Mouse (Mus musculus) midbrain, embryonic 13.5 days (tissue): ENCODE data around the gene Prim1. TPM values are rescaled to one million over a fixed set of nuclear protein-coding genes. Genes with fewer than 3 reads are reported as not detected.
"Not testable (repeated sequence)": the region's sequence is repeated elsewhere in the genome, so short reads cannot be mapped to it uniquely, and the experiment has no call there.

Experiments
- ATAC-seq: fragments of 200-750 bp; cut with Nextera tagmentation; 2 replicates; pipeline ENCODE4 v1.8.0; 2017; ENCODE audit warnings: mild to moderate bottlenecking, moderate TSS enrichment, moderate library complexity
- H3K27ac ChIP-seq: fragments of 300-500 bp; sonication (generic); 2 replicates; pipeline ENCODE4 v1.5.1; 2015; ENCODE audit warnings: inconsistent platforms, mild to moderate bottlenecking, moderate library complexity
- H3K27me3 ChIP-seq: fragments of 300-500 bp; sonication (generic); 2 replicates; pipeline ENCODE4 v1.6.1; 2015; ENCODE audit warnings: mild to moderate bottlenecking, inconsistent platforms
- H3K36me3 ChIP-seq: fragments of 300-500 bp; sonication (generic); 2 replicates; pipeline ENCODE4 v1.6.1; 2015; ENCODE audit warnings: mild to moderate bottlenecking, inconsistent platforms
- H3K4me1 ChIP-seq: fragments of 300-500 bp; sonication (generic); replicated peaks from 2 replicates; pipeline ENCODE4 v1.6.1; 2015; ENCODE audit warnings: inconsistent platforms
- H3K4me2 ChIP-seq: fragments of 300-500 bp; sonication (generic); replicated peaks from 2 replicates; pipeline ENCODE4 v1.6.1; 2015; ENCODE audit warnings: moderate library complexity, mild to moderate bottlenecking, inconsistent platforms
- H3K4me3 ChIP-seq: fragments of 300-500 bp; sonication (generic); replicated peaks from 2 replicates; pipeline ENCODE4 v1.5.1; 2015; ENCODE audit warnings: mild to moderate bottlenecking, inconsistent platforms
- H3K9ac ChIP-seq: fragments of 300-500 bp; sonication (generic); replicated peaks from 2 replicates; pipeline ENCODE4 v1.6.1; 2015; ENCODE audit warnings: mild to moderate bottlenecking, inconsistent platforms
- H3K9me3 ChIP-seq: fragments of 300-500 bp; sonication (generic); 2 replicates; pipeline ENCODE4 v1.6.1; 2016; ENCODE audit warnings: mild to moderate bottlenecking, inconsistent platforms
- WGBS: fragments of 180-500 bp; shearing (Covaris S2); methylation state at CpG from one replicate; pipeline ENCODE4 v1.1.7; 2015; 5-methylcytosine and 5-hydroxymethylcytosine counted together
- polyA plus RNA-seq: library from polyadenylated mRNA; unstranded; fragments of >200 nt; fragmentation: Nextera tagmentation; extraction: Ambion mirVana; gene quantifications from 2 replicates; pipeline ENCODE4 v1.2.1, GENCODE M21; 2015

Gene Prim1
- polyA plus RNA-seq, 1 experiment from 2014 or later, result 44.8 TPM

DNA sequence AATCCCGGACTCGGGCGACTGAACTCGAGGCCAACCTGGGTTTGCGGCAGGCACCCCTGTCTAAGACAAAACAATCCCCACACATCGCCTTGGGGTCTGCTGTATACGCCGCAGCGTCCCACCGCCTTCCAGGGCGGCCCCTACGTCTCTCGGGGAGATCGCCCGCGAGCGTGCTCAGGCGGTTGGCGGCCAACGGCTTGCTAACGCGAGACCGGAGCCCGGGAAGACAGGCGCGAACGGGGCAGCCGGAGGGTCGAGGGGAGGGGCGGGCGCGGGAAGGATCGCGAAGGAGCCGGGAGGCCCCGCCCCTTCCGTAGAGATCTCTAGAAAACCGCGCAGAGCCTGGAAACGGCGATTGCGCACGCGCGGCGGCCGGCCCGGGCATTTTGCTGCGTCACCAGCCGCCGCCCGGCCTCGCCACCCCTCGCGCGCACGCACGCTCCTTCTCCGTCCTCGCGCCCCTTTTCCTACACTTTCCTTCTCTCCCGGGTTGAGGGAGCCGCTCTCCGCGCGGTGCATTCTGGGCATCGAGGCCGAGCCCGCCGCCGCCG, 43.7 kb downstream of the Prim1 start, which contains the start of gene Ptges3:
Gene Ptges3, plus strand, starts transcription at position 354 of the 551 bp plus-strand sequence.
- peak within 1 kb of the TSS; percentile 88 for H3K4me2 ChIP-seq
- no peaks in the 10 kb centered on the region for H3K9me3 ChIP-seq
- H3K4me3 ChIP-seq, result peak within 1 kb of the TSS; percentile 91
- no peaks in the 10 kb centered on the region for H3K27me3 ChIP-seq
- H3K9ac ChIP-seq, result peak within 1 kb of the TSS; percentile 93
- peaks cover 35% of the 10 kb centered on the region for H3K4me1 ChIP-seq
- peaks cover under 1% of the 10 kb centered on the region; the same call in 1 of the 2 replicates for H3K36me3 ChIP-seq
- peak; percentile 93 for ATAC-seq
- under 1% methylated on average over 63 of the region's 72 CpGs for WGBS
- H3K27ac ChIP-seq, result peak within 1 kb of the TSS; percentile 99

- Histone ChIP-seq H3K27me3 (no peaks in the 10 kb centered on the region), H3K27ac (peak overlapping the region; percentile 99), H3K4me3 (peak overlapping the region; percentile 91), H3K4me1 (peaks cover 35% of the 10 kb centered on the region), H3K4me2 (peak overlapping the region; percentile 88), H3K9ac (peak overlapping the region; percentile 93), H3K9me3 (no peaks in the 10 kb centered on the region), H3K36me3 (peaks cover 6% of the 10 kb centered on the region)
- ATAC-seq, result peak; percentile 41
- under 1% methylated on average over 59 of the region's 62 CpGs for WGBS
Observed at GRCm38 (mm10) chr10:128059207-128059981, 44.4 kb downstream of the Prim1 start.

GRCm38 (mm10) chr10:128061109-128061508, 46.1 kb downstream of the Prim1 start:
- peaks cover 8% of the 10 kb centered on the region for H3K36me3 ChIP-seq
- no peaks in the 10 kb centered on the region for H3K27me3 ChIP-seq
- H3K4me2 ChIP-seq, result peak overlapping the region; percentile 88
- WGBS, result 85% methylated on average over 5 of the region's 5 CpGs
- H3K9ac ChIP-seq, result peak overlapping the region; percentile 93; the same call in 1 of the 2 replicates
- no peaks in the 10 kb centered on the region for H3K9me3 ChIP-seq
- peak overlapping the region; percentile 91 for H3K4me3 ChIP-seq
- ATAC-seq, result no peak
- H3K27ac ChIP-seq, result no peak overlapping the region
- H3K4me1 ChIP-seq, result peaks cover 35% of the 10 kb centered on the region

GRCm38 (mm10) chr10:128062221-128062989, 47.4 kb downstream of the Prim1 start:
- Histone ChIP-seq H3K36me3 (peaks cover 8% of the 10 kb centered on the region), H3K27me3 (no peaks in the 10 kb centered on the region), H3K9ac (no peak overlapping the region), H3K9me3 (no peaks in the 10 kb centered on the region), H3K27ac (no peak overlapping the region), H3K4me1 (peaks cover 34% of the 10 kb centered on the region), H3K4me3 (no peak overlapping the region), H3K4me2 (no peak overlapping the region)
- WGBS, result 97% methylated on average over 6 of the region's 6 CpGs
- no peak for ATAC-seq

DNA sequence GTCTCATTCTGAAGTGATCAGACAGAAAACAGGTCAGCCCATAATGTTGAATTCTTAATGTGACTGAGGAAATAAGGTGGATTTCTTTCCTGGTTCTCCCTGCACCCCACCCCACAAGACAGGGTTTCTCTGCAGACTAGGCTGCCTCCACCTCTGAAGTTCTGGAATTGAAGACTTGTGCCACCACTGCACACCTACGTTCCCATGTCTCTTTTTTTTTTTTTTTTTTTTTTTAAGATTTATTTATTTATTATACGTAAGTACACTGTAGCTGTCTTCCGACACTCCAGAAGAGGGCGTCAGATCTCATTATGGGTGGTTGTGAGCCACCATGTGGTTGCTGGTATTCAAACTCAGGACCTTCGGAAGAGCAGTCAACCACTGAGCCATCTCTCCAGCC, 51.1 kb downstream of the Prim1 start:
- no peaks in the 10 kb centered on the region for H3K9me3 ChIP-seq
- no peaks in the 10 kb centered on the region for H3K27me3 ChIP-seq
- peaks cover 15% of the 10 kb centered on the region for H3K4me1 ChIP-seq
- no peak overlapping the region for H3K27ac ChIP-seq
- H3K4me3 ChIP-seq, result no peak overlapping the region
- ATAC-seq, result no peak
- peaks cover 30% of the 10 kb centered on the region for H3K36me3 ChIP-seq
- WGBS, result 96% methylated on average over 5 of the region's 5 CpGs
- no peak overlapping the region for H3K4me2 ChIP-seq
- H3K9ac ChIP-seq, result no peak overlapping the region

DNA sequence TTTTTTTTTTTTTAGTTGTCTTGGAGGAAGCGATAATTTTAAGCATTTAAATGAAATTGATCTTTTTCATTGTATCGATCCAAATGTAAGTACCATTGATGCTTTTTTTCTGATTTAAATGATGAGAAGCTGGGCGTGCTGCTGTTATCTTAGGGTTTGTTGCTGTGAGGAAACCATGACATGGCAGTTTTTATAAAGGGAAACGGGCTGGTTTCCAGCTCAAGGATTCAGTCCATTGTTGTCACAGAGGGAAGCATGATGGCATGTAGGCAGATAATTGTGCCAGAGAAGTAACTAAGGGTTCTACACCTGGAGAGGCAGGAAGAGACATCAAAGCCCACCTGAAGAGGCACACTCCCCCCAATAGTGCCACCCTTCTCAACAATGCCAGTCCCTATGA, 54.2 kb downstream of the Prim1 start:
- no peak overlapping the region for H3K27ac ChIP-seq
- no peaks in the 10 kb centered on the region for H3K27me3 ChIP-seq
- no peak overlapping the region for H3K9ac ChIP-seq
- H3K4me1 ChIP-seq, result 0 out of 2 replicates have a peak, but pooled peaks cover 3% of the 10 kb centered on the region
- no peaks in the 10 kb centered on the region for H3K9me3 ChIP-seq
- no peak overlapping the region for H3K4me2 ChIP-seq
- no peak overlapping the region for H3K4me3 ChIP-seq
- H3K36me3 ChIP-seq, result peaks cover 56% of the 10 kb centered on the region
- 94% methylated on average over 4 of the region's 4 CpGs for WGBS
- ATAC-seq, result no peak

- H3K4me2 ChIP-seq, H3K4me1 ChIP-seq, H3K27me3 ChIP-seq, H3K9me3 ChIP-seq, ATAC-seq, H3K9ac ChIP-seq, H3K4me3 ChIP-seq, H3K27ac ChIP-seq: not testable (repeated sequence)
- peaks cover 58% of the 10 kb centered on the region for H3K36me3 ChIP-seq
- WGBS, result 97% methylated on average over 2 of the region's 2 CpGs
Observed at GRCm38 (mm10) chr10:128070432-128070831, 55.5 kb downstream of the Prim1 start.

DNA sequence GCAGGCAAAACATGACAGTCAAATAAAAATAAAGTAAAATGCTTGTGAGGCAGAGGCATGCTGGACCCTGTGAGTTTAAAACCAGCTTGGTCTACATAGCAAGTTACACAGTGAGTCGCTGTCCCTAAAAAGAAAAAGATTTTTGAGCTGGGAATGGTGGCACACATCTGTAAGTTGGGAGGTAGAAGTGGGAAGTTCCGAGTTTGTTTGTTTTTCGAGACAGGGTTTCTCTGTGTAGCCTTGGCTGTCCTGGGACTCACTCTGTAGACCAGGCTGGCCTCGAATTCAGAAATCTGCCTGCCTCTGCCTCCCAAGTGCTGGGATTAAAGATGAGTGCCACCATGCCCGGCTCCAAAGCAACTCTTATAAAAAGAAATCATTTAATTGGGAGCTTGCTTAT, 63.3 kb downstream of the Prim1 start:
- not testable (repeated sequence) for H3K9ac ChIP-seq, H3K27ac ChIP-seq, ATAC-seq, H3K4me1 ChIP-seq, H3K9me3 ChIP-seq, H3K27me3 ChIP-seq, H3K4me3 ChIP-seq, H3K4me2 ChIP-seq
- 85% methylated on average over 5 of the region's 5 CpGs for WGBS
- peaks cover 30% of the 10 kb centered on the region for H3K36me3 ChIP-seq

Other genes starting within 250 kb of the Prim1 start
- gene Rdh9, start 238.8 kb upstream of the Prim1 start, polyA plus RNA-seq, result 0.09 TPM in 2 replicates
- not detected in 2 replicates for gene Rdh16, start 214.0 kb upstream of the Prim1 start, polyA plus RNA-seq
- gene Rdh19, start 165.2 kb upstream of the Prim1 start, polyA plus RNA-seq, result not detected in 2 replicates
- gene Rdh16f2, start 148.7 kb upstream of the Prim1 start, polyA plus RNA-seq, result not detected in 2 replicates
- gene Rdh7, start 126.4 kb upstream of the Prim1 start, polyA plus RNA-seq, result not detected in 2 replicates
- gene Sdr9c7, start 116.7 kb upstream of the Prim1 start, polyA plus RNA-seq, result not detected in 2 replicates
- not detected in 2 replicates for gene Hsd17b6, start 7.6 kb upstream of the Prim1 start, polyA plus RNA-seq
- 643 and 661 TPM in 2 replicates for gene Naca, start 20.4 kb downstream of the Prim1 start, polyA plus RNA-seq
- gene Ptges3, start 43.8 kb downstream of the Prim1 start, polyA plus RNA-seq, result 443 and 496 TPM in 2 replicates
- gene Atp5b, start 68.1 kb downstream of the Prim1 start, polyA plus RNA-seq, result 2,005 and 2,018 TPM in 2 replicates
- 13.8 and 13.9 TPM in 2 replicates for gene Baz2a, start 76.4 kb downstream of the Prim1 start, polyA plus RNA-seq
- gene Rbms2, start 165.1 kb downstream of the Prim1 start, polyA plus RNA-seq, result 9.8 and 10.9 TPM in 2 replicates
- 1.1 and 1.4 TPM in 2 replicates for gene Gls2, start 179.3 kb downstream of the Prim1 start, polyA plus RNA-seq
- 19.6 and 21.2 TPM in 2 replicates for gene Spryd4, start 196.6 kb downstream of the Prim1 start, polyA plus RNA-seq
- 0.16 and 0.32 TPM in 2 replicates for gene Mip, start 210.7 kb downstream of the Prim1 start, polyA plus RNA-seq
- gene Timeless, start 216.9 kb downstream of the Prim1 start, polyA plus RNA-seq, result 27.7 and 28.6 TPM in 2 replicates
- 0.15 and 0.23 TPM in 2 replicates for gene Apon, start 238.9 kb downstream of the Prim1 start, polyA plus RNA-seq